Comparison of ENCODE assay signal across 17 mouse cellular contexts in genomic region chr17:34662468-34662867, GRCm38 (mm10). TPM values are rescaled to one million over a fixed set of nuclear protein-coding genes. Genes with fewer than 3 reads are reported as not detected.
"Had no signal": no experiment of that assay in that cellular context is flagged by ENCODE, and none has a peak within 500 bp of the region (broad histone marks: within the 10 kb centered on the region; RNA-seq: fewer than 3 reads in every experiment).

No protein-coding gene starts in this region.

- H3K36me3 ChIP-seq: midbrain, embryonic 13.5 days; midbrain, embryonic 15.5 days; neural tube, embryonic 12.5 days; stomach, embryonic 15.5 days had no signal

- H3K4me3 ChIP-seq: megakaryocyte, embryonic 14.5 days; midbrain, embryonic 13.5 days; midbrain, embryonic 15.5 days; neural tube, embryonic 12.5 days; stomach, embryonic 15.5 days had no signal

- H3K9ac ChIP-seq: lung, embryonic 14.5 days; midbrain, embryonic 13.5 days; midbrain, embryonic 15.5 days; neural tube, embryonic 12.5 days; stomach, embryonic 15.5 days had no signal

- H3K27ac ChIP-seq: macrophage; midbrain, embryonic 13.5 days; midbrain, embryonic 15.5 days; neural tube, embryonic 12.5 days; stomach, embryonic 15.5 days; stomach, postnatal 0 days had no signal

- DNase-seq: lung, adult 18-20 months; lung, embryonic 14.5 days; lung, postnatal 14 days; lung, postnatal 36 days; right cerebral cortex, postnatal 14 days; thymus, adult 2 months; thymus, postnatal 25 days had no signal

RNA-seq across cellular contexts. Expression of gene Tnxb, which starts 7.9 kb away (rescaled TPM):
- total RNA-seq: megakaryocyte progenitor cell, adult 5-6 weeks; monocyte, adult 5-6 weeks; neutrophil, adult 5-6 weeks had no signal
- polyA plus RNA-seq: macrophage had no signal

RNA-seq across cellular contexts. Expression of gene Prrt1, which starts 33.1 kb away (rescaled TPM):
- total RNA-seq: neutrophil, adult 5-6 weeks had no signal
